Mouse (Mus musculus) layer of hippocampus, postnatal 10 days (tissue): Measurements from ENCODE around the gene Sycp1. TPM values are rescaled to one million over a fixed set of nuclear protein-coding genes. Genes with fewer than 3 reads are reported as not detected.

Experiments
- DNase-seq, 2 experiments: peaks; one replicate each; pipeline ENCODE4 v3.0.0; 2021; ENCODE audit warnings: low spot score in 2 of 2
- long read RNA-seq: library from polyadenylated mRNA; stranded (forward); transcript quantifications from one replicate; pipeline ENCODE4 v2.0.0, GENCODE M21; 2023
- total RNA-seq, 2 experiments: library from RNA; stranded (reverse); gene quantifications; 2 replicates each; pipeline ENCODE4 v1.2.3; 2021

Gene Sycp1
- not detected for total RNA-seq
- long read RNA-seq, partial matches to known transcripts: 0 of 1 reads
- long read RNA-seq, other reads (novel, unspliced or antisense): 1 of 1 reads

- no peak for DNase-seq
These were observed at the start of gene Sycp1 for GRCm38 (mm10) chr3:102935451-102936354. Sycp1 (minus strand) TSS chr3:102936100.

- DNase-seq: no peak
These were observed 44.4 kb upstream of the Sycp1 start for GRCm38 (mm10) chr3:102980349-102980736.

GRCm38 (mm10) chr3:102979550-102980348, 43.8 kb upstream of the Sycp1 start:
- peak; percentile 34 to 43 for DNase-seq

- no peak for DNase-seq
These were observed 41.0 kb upstream of the Sycp1 start for GRCm38 (mm10) chr3:102976906-102977305.

GRCm38 (mm10) chr3:102970508-102970907, 34.6 kb upstream of the Sycp1 start:
- DNase-seq: no peak

- no peak for DNase-seq
These were observed 34.2 kb upstream of the Sycp1 start for GRCm38 (mm10) chr3:102970067-102970466.

- no peak for DNase-seq
These were observed 28.1 kb upstream of the Sycp1 start, which contains the start of gene Nr1h5 for GRCm38 (mm10) chr3:102964033-102964432. Nr1h5 (minus strand) TSS chr3:102964133.

GRCm38 (mm10) chr3:102955596-102955995, 19.7 kb upstream of the Sycp1 start:
- DNase-seq: no peak

- no peak for DNase-seq
These were observed 19.2 kb upstream of the Sycp1 start for GRCm38 (mm10) chr3:102955143-102955542.

GRCm38 (mm10) chr3:102954476-102954875, 18.6 kb upstream of the Sycp1 start:
- DNase-seq: no peak

GRCm38 (mm10) chr3:102946861-102947260, 11.0 kb upstream of the Sycp1 start:
- no peak for DNase-seq

GRCm38 (mm10) chr3:102946312-102946711, 10.4 kb upstream of the Sycp1 start:
- no peak for DNase-seq

- DNase-seq: no peak
These were observed 2.2 kb upstream of the Sycp1 start for GRCm38 (mm10) chr3:102938100-102938499.

- DNase-seq: no peak
These were observed 36.8 kb downstream of the Sycp1 start for GRCm38 (mm10) chr3:102899136-102899535.

GRCm38 (mm10) chr3:102880529-102880928, 55.4 kb downstream of the Sycp1 start:
- no peak for DNase-seq

GRCm38 (mm10) chr3:102848661-102849060, 87.2 kb downstream of the Sycp1 start:
- DNase-seq: no peak

GRCm38 (mm10) chr3:102842386-102842785, 93.5 kb downstream of the Sycp1 start:
- DNase-seq: no peak

GRCm38 (mm10) chr3:102803937-102804336, 132.0 kb downstream of the Sycp1 start:
- DNase-seq: peak; percentile 82 to 87

- no peak for DNase-seq
These were observed 148.5 kb downstream of the Sycp1 start for GRCm38 (mm10) chr3:102787369-102787768.

GRCm38 (mm10) chr3:102782618-102783017, 153.3 kb downstream of the Sycp1 start, which contains the start of gene Tshb:
Tshb (minus strand) TSS chr3:102782718.
- DNase-seq: no peak

- no peak for DNase-seq
These were observed 162.9 kb downstream of the Sycp1 start for GRCm38 (mm10) chr3:102773018-102773417.
